Mouse (Mus musculus): ENCODE measurements around the gene Col5a1.

- no peak for TF ChIP-seq CTCF (IDR thresholded peaks at IDR 0.05 in 2 of 3, conservative IDR thresholded peaks at IDR 0.05 in 1 of 3; ENCODE audit: control insufficient read depth in 1 of 3, insufficient read depth in 1 of 3, low read depth in 2 of 3, low read length in 3 of 3, poor library complexity in 1 of 3, severe bottlenecking in 1 of 3)
- TF ChIP-seq USF1 (IDR thresholded peaks at IDR 0.05; ENCODE audit: low read depth, low read length): no peak
- no peak for TF ChIP-seq HCFC1 (IDR thresholded peaks at IDR 0.05; ENCODE audit: low read depth, low read length)
- no peak for TF ChIP-seq POLR2A (IDR thresholded peaks at IDR 0.05; ENCODE audit: control insufficient read depth in 1 of 2, insufficient read depth in 1 of 2, low read depth in 1 of 2, low read length in 2 of 2, poor library complexity in 1 of 2)
- TF ChIP-seq GABPA (IDR thresholded peaks at IDR 0.05; ENCODE audit: low read depth, low read length): no peak
- no peak for TF ChIP-seq POLR2AphosphoS5 (IDR thresholded peaks at IDR 0.05; ENCODE audit: borderline replicate concordance, low read depth, low read length)
- TF ChIP-seq UBTF (IDR thresholded peaks at IDR 0.05; ENCODE audit: borderline replicate concordance, insufficient read depth, low read depth, low read length): no peak
- TF ChIP-seq BHLHE40 (IDR thresholded peaks at IDR 0.05; ENCODE audit: borderline replicate concordance, low read depth, low read length): no peak
- TF ChIP-seq SMC3 (IDR thresholded peaks at IDR 0.05; ENCODE audit: low read depth, low read length): no peak
- TF ChIP-seq ZMIZ1 (IDR thresholded peaks at IDR 0.05; ENCODE audit: low read depth, low read length): no peak
- no peak for TF ChIP-seq EP300 (IDR thresholded peaks at IDR 0.05; ENCODE audit: low read depth in 1 of 2, low read length in 2 of 2)
- no peak for TF ChIP-seq RCOR1 (IDR thresholded peaks at IDR 0.05; ENCODE audit: low read depth, low read length)
- no peak for TF ChIP-seq RAD21 (IDR thresholded peaks at IDR 0.05; ENCODE audit: low read depth, low read length)
- no peak for TF ChIP-seq MAFK (IDR thresholded peaks at IDR 0.05; ENCODE audit: borderline replicate concordance, low read depth, low read length)
These were observed 8.2 kb upstream of the Col5a1 start for GRCm38 (mm10) chr2:27878066-27878465.
